11 mouse cellular contexts compared by ENCODE assay signal in genomic region chr8:79103923-79104580, GRCm38 (mm10).
DNase-seq lines count a peak whose midpoint lies in the region; ATAC-seq lines count a peak whose summit lies in the region.
"Had no signal": no experiment of that assay in that cellular context is flagged by ENCODE, and none has a peak within 500 bp of the region (broad histone marks: within the 10 kb centered on the region; RNA-seq: fewer than 3 reads in every experiment).

No protein-coding gene starts in this region.

- no peaks in the 10 kb centered on the region for H3K27me3 ChIP-seq in lung, embryonic 16.5 days (ENCODE audit: control insufficient read depth, insufficient read depth, low read depth, low read length)
- no peaks in the 10 kb centered on the region for H3K27me3 ChIP-seq in embryonic facial prominence, embryonic 15.5 days
- no peaks in the 10 kb centered on the region for H3K27me3 ChIP-seq in stomach, embryonic 15.5 days (replicated peaks)

- ATAC-seq in lung, embryonic 16.5 days (ENCODE audit: low read depth), result no peak
- ATAC-seq in embryonic facial prominence, embryonic 15.5 days (ENCODE audit: insufficient number of reproducible peaks, low FRiP score, low TSS enrichment, low read depth), result no peak
- no peak for ATAC-seq in stomach, embryonic 15.5 days (ENCODE audit: insufficient read depth, low FRiP score, low read depth)
- ATAC-seq: lung, postnatal 0 days had no signal

- H3K9me3 ChIP-seq in lung, embryonic 16.5 days (ENCODE audit: control insufficient read depth, low read length), result no peaks in the 10 kb centered on the region
- no peaks in the 10 kb centered on the region for H3K9me3 ChIP-seq in embryonic facial prominence, embryonic 15.5 days (replicated peaks)
- H3K9me3 ChIP-seq in stomach, embryonic 15.5 days, result no peaks in the 10 kb centered on the region

- no peak overlapping the region for H3K4me2 ChIP-seq in lung, embryonic 16.5 days (ENCODE audit: low read depth, low read length)
- no peak overlapping the region for H3K4me2 ChIP-seq in embryonic facial prominence, embryonic 15.5 days (replicated peaks)
- no peak overlapping the region for H3K4me2 ChIP-seq in stomach, embryonic 15.5 days
- H3K4me2 ChIP-seq: hindbrain, embryonic 14.5 days had no signal

- H3K4me3 ChIP-seq in lung, embryonic 16.5 days (ENCODE audit: low read length), result no peak overlapping the region
- no peak overlapping the region for H3K4me3 ChIP-seq in embryonic facial prominence, embryonic 15.5 days (replicated peaks)
- no peak overlapping the region for H3K4me3 ChIP-seq in stomach, embryonic 15.5 days (replicated peaks)

- H3K9ac ChIP-seq in lung, embryonic 16.5 days (ENCODE audit: low read length), result no peak overlapping the region
- no peak overlapping the region for H3K9ac ChIP-seq in embryonic facial prominence, embryonic 15.5 days
- H3K9ac ChIP-seq in stomach, embryonic 15.5 days, result no peak overlapping the region
- H3K9ac ChIP-seq: hindbrain, embryonic 14.5 days had no signal

- peak overlapping the region; percentile 46; the same call in 1 of the 2 replicates for H3K27ac ChIP-seq in lung, embryonic 16.5 days (ENCODE audit: low read length)
- H3K27ac ChIP-seq in embryonic facial prominence, embryonic 15.5 days (replicated peaks), result peak overlapping the region; percentile 84; the same call in 1 of the 2 replicates
- peak overlapping the region; percentile 38 for H3K27ac ChIP-seq in stomach, embryonic 15.5 days
- H3K27ac ChIP-seq: hindbrain, embryonic 14.5 days had no signal

- WGBS in lung, embryonic 16.5 days, result 63% methylated on average over 9 of the region's 9 CpGs
- 71% methylated on average over 9 of the region's 9 CpGs for WGBS in embryonic facial prominence, embryonic 15.5 days
- 50% methylated on average over 9 of the region's 9 CpGs for WGBS in stomach, embryonic 15.5 days

- peaks cover 18% of the 10 kb centered on the region for H3K4me1 ChIP-seq in lung, embryonic 16.5 days (replicated peaks; ENCODE audit: control insufficient read depth, insufficient read depth, low read length)
- H3K4me1 ChIP-seq in embryonic facial prominence, embryonic 15.5 days, result peaks cover 34% of the 10 kb centered on the region
- peaks cover 16% of the 10 kb centered on the region for H3K4me1 ChIP-seq in stomach, embryonic 15.5 days

- DNase-seq in heart, adult 8-10 months (ENCODE audit: low spot score), result peak; percentile 23
- DNase-seq in heart, postnatal 4 days, result no peak
- no peak for DNase-seq in lung, postnatal 14 days
- no peak for DNase-seq in ovary, postnatal 14 days (ENCODE audit: low spot score)
- no peak for DNase-seq in gastrocnemius, postnatal 10 days
- DNase-seq: layer of hippocampus, adult 9-11 months had no signal

- no peaks in the 10 kb centered on the region for H3K36me3 ChIP-seq in lung, embryonic 16.5 days (ENCODE audit: control insufficient read depth, insufficient read depth, low read length)
- peaks cover 11% of the 10 kb centered on the region; the same call in 1 of the 2 replicates for H3K36me3 ChIP-seq in embryonic facial prominence, embryonic 15.5 days
- H3K36me3 ChIP-seq in stomach, embryonic 15.5 days, result no peaks in the 10 kb centered on the region
